Mouse (Mus musculus): ENCODE data around the gene Agpat3.

GRCm38 (mm10) chr10:78260322-78260721 lies 92.0 kb downstream of the Agpat3 start:
- no peak for TF ChIP-seq CTCF (IDR thresholded peaks at IDR 0.05; ENCODE audit: low read depth, low read length)
- no peak for TF ChIP-seq POLR2A (IDR thresholded peaks at IDR 0.05; ENCODE audit: extremely low read depth, insufficient read depth, low read length)
